Mouse (Mus musculus) midbrain, postnatal 0 days (tissue): ENCODE results near the gene Cryga. TPM values are rescaled to one million over a fixed set of nuclear protein-coding genes. Genes with fewer than 3 reads are reported as not detected.

ENCODE experiments used
- ATAC-seq: fragments of 200-750 bp; cut with Nextera tagmentation; 2 replicates; pipeline ENCODE4 v1.8.0; 2017; ENCODE audit warnings: moderate number of reproducible peaks, mild to moderate bottlenecking, moderate TSS enrichment, moderate library complexity; ENCODE audit not compliant: low FRiP score
- DNase-seq: peaks from one replicate; pipeline ENCODE4 v3.0.0-alpha.2; 2015; ENCODE audit warnings: low spot score
- H3K27ac ChIP-seq: fragments of 300-500 bp; sonication (generic); 2 replicates; pipeline ENCODE4 v1.5.1; 2014; ENCODE audit warnings: low read depth, mild to moderate bottlenecking, low read length, mixed read lengths
- H3K27me3 ChIP-seq: fragments of 300-500 bp; sonication (generic); 2 replicates; pipeline ENCODE4 v1.6.1; 2014; ENCODE audit warnings: low read length, control low read depth, mixed read lengths; ENCODE audit not compliant: insufficient read depth
- H3K36me3 ChIP-seq: fragments of 300-500 bp; sonication (generic); 2 replicates; pipeline ENCODE4 v1.6.1; 2014; ENCODE audit warnings: low read length, control low read depth, mixed read lengths; ENCODE audit not compliant: insufficient read depth
- H3K4me1 ChIP-seq: fragments of 300-500 bp; sonication (generic); 2 replicates; pipeline ENCODE4 v1.6.1; 2014; ENCODE audit warnings: mild to moderate bottlenecking, control low read depth, antibody characterized with exemption, low read length, mixed read lengths; ENCODE audit not compliant: insufficient read depth
- H3K4me2 ChIP-seq: fragments of 300-500 bp; sonication (generic); 2 replicates; pipeline ENCODE4 v1.6.1; 2014; ENCODE audit warnings: low read depth, mild to moderate bottlenecking, low read length, mixed read lengths; ENCODE audit not compliant: poor library complexity, severe bottlenecking
- H3K4me3 ChIP-seq: fragments of 300-500 bp; sonication (generic); 2 replicates; pipeline ENCODE4 v1.5.1; 2014; ENCODE audit warnings: low read depth, mild to moderate bottlenecking, low read length, moderate library complexity
- H3K9ac ChIP-seq: fragments of 300-500 bp; sonication (generic); replicated peaks from 2 replicates; pipeline ENCODE4 v1.6.1; 2014; ENCODE audit warnings: mild to moderate bottlenecking, low read length, moderate library complexity, mixed read lengths; ENCODE audit not compliant: poor library complexity, severe bottlenecking
- H3K9me3 ChIP-seq: fragments of 300-500 bp; sonication (generic); 2 replicates; pipeline ENCODE4 v1.6.1; 2016; ENCODE audit warnings: low read length, control low read depth
- CTCF ChIP-seq: IDR thresholded peaks from 2 replicates; pipeline ENCODE4 v1.5.1; 2016; ENCODE audit warnings: antibody characterized with exemption, mild to moderate bottlenecking
- WGBS: fragments of 180-500 bp; shearing (Covaris S2); extraction: QIAGEN DNeasy Blood & Tissue Kit; methylation state at CpG from one replicate; pipeline ENCODE4 v1.1.7; 2014; 5-methylcytosine and 5-hydroxymethylcytosine counted together
- polyA plus RNA-seq: library from polyadenylated mRNA; unstranded; fragments of >200 nt; fragmentation: Nextera tagmentation; extraction: Ambion mirVana; gene quantifications from 2 replicates; pipeline ENCODE4 v1.2.1, GENCODE M21; 2015
- total RNA-seq: library from RNA; depleted of rRNA; stranded (reverse); fragments of >200 nt; gene quantifications from 2 replicates; pipeline ENCODE4 v1.2.3, GENCODE M21; 2014; rRNA removed

Gene Cryga
- total RNA-seq: 0.90 and 2.8 TPM in 2 replicates
- polyA plus RNA-seq: 0.50 and 0.95 TPM in 2 replicates

DNA sequence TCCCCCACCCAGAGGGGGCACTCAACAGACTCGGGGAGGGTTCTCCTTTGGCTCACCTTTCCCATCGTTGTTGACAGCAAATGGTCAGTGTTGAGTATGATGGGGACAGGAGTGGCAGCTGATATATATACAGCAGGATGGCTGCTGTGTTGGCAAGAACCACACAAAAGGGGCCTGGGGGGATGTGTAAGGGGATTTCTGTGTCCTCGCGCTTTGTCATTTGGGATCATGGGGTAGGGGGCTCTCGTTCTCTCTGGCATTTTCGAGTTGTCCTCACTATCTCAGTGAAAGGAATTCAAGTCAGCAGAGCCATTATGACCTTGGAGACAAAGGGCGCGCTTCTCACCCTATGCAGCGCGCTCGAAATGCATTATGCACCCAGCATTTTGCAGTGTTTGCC lies at the start of gene Cryga:
Gene Cryga (minus strand): TSS at position 101 of the 400 bp plus-strand sequence.
- DNase-seq: no peak
- Histone ChIP-seq H3K27ac (no peak within 1 kb of the TSS), H3K9ac (no peak within 1 kb of the TSS), H3K4me3 (no peak within 1 kb of the TSS), H3K27me3 (no peaks in the 10 kb centered on the region), H3K4me2 (no peak within 1 kb of the TSS), H3K36me3 (no peaks in the 10 kb centered on the region), H3K9me3 (no peaks in the 10 kb centered on the region), H3K4me1 (no peaks in the 10 kb centered on the region)
- 87% methylated on average over 11 of the region's 11 CpGs for WGBS
- ATAC-seq: no peak
- no peak for TF ChIP-seq CTCF

DNA sequence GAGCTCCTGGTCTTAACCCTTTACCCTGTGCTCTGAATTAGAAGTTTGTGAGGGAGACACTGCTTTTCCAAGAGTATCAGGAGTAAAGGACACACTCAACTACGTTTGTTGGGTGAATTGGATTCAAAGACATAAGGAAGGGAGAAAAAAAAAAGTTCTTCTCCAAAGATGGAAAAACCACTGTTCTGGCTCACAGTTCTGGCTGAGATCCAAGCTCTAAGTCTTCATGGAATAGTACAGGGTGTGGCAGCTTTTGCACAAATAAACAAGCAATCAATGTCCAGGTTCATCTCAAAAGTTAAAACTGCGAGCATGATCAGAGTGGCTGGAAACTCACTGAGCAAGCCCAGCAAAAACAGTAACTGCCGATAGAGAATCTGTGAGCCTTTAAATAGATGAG lies 44.8 kb upstream of the Cryga start:
- Histone ChIP-seq H3K4me2 (no peak overlapping the region), H3K27ac (no peak overlapping the region), H3K9ac (no peak overlapping the region), H3K4me3 (no peak overlapping the region), H3K9me3 (no peaks in the 10 kb centered on the region), H3K27me3 (no peaks in the 10 kb centered on the region), H3K4me1 (no peaks in the 10 kb centered on the region), H3K36me3 (no peaks in the 10 kb centered on the region)
- TF ChIP-seq CTCF: no peak
- DNase-seq (no peak), ATAC-seq (no peak)
- WGBS: 78% methylated on average over 3 of the region's 3 CpGs

DNA sequence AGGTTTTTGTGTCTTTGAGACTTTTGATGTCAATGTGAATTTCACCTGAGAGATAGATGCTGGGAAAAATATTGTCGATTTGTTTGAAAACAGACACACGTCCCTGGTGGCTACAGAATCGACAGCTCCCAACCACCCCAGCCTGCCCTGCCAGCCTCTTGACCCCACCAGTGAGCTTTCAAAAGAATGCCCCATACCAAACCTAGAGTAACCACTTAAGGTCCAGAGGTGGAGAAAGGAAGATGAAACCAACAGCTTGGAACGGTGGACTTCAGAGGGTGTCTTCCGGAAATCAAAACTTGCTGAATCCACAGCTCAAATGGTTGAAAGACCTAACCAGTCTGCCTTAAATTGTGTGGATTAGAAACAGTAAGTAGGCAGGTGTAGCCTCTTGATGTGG lies 44.2 kb upstream of the Cryga start:
- Histone ChIP-seq H3K4me3 (no peak overlapping the region), H3K9me3 (no peaks in the 10 kb centered on the region), H3K4me1 (no peaks in the 10 kb centered on the region), H3K9ac (no peak overlapping the region), H3K4me2 (no peak overlapping the region), H3K36me3 (no peaks in the 10 kb centered on the region), H3K27me3 (no peaks in the 10 kb centered on the region), H3K27ac (no peak overlapping the region)
- no peak for DNase-seq
- ATAC-seq: no peak
- WGBS: 96% methylated on average over 5 of the region's 5 CpGs
- TF ChIP-seq CTCF: no peak

DNA sequence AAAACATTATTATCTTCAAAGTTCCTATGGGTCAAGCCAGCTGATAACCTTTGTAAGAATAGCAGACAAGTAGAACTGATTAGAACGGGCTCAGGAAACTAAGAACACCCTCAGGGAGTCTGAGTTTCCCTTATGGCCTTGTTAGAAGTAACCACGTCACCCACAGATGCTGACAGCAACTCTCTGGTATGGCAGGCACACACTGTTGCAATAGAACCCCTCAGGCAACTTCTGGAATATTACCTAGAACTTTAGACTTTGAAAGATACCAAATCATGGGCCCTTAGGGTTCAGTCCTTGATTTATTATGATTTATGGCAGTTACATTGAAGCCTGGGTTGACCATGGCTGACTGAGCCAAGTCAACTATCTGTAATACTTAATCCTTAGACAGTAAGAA lies 43.4 kb upstream of the Cryga start:
- ATAC-seq: no peak
- TF ChIP-seq CTCF: no peak
- Histone ChIP-seq H3K9me3 (no peaks in the 10 kb centered on the region), H3K9ac (no peak overlapping the region), H3K36me3 (no peaks in the 10 kb centered on the region), H3K4me3 (no peak overlapping the region), H3K27ac (no peak overlapping the region), H3K4me1 (no peaks in the 10 kb centered on the region), H3K4me2 (no peak overlapping the region), H3K27me3 (no peaks in the 10 kb centered on the region)
- DNase-seq: no peak
- 59% methylated on average over 2 of the region's 2 CpGs for WGBS

DNA sequence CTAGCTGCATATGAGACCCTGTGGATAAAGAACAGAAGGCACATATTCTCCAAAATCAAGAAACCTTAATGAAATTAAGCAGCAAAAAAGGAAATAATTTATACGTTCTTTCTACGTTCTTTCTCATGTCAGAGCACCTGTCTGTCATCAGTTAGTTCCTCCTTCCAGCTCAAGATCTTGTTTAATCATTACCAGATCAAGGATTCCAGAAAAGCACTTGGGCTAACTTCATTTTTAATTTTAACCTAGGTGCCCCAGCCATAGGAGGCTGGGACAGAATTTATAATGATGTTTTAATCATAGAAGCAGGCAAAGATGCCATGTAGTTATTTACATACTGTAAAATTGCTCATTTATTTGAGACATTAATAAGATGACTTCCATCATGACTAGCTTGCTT lies 41.6 kb upstream of the Cryga start:
- Histone ChIP-seq H3K4me3 (no peak overlapping the region), H3K9me3 (no peaks in the 10 kb centered on the region), H3K9ac (no peak overlapping the region), H3K36me3 (no peaks in the 10 kb centered on the region), H3K4me2 (no peak overlapping the region), H3K4me1 (no peaks in the 10 kb centered on the region), H3K27ac (no peak overlapping the region), H3K27me3 (no peaks in the 10 kb centered on the region)
- TF ChIP-seq CTCF: no peak
- ATAC-seq (no peak), DNase-seq (no peak)
- WGBS: 91% methylated on average over 2 of the region's 2 CpGs

DNA sequence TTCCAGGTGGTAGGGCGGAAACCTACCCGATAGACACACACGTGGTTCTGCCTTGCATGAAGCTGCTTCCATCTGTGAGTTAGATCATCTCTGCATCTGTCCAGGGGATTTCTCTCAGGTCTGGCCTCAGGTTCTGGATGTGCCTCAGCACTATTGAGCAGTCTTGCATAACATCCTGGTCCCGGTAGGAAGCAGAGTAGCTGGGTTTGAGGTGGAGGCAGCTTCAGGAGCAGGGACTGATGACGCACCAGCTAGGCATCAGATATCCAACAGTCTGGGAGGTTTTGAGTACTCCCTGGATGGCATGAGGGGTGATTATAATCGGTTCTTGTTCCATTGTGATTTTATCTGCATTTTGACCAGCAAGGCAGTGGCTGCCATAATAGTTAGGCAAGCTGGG lies 34.4 kb upstream of the Cryga start:
- no peak for ATAC-seq
- no peak overlapping the region for H3K27ac ChIP-seq
- no peak overlapping the region for H3K9ac ChIP-seq
- no peak overlapping the region for H3K4me3 ChIP-seq
- no peaks in the 10 kb centered on the region for H3K4me1 ChIP-seq
- TF ChIP-seq CTCF: no peak
- WGBS: 90% methylated on average over 6 of the region's 6 CpGs
- DNase-seq: no peak
- H3K27me3 ChIP-seq: no peaks in the 10 kb centered on the region
- H3K36me3 ChIP-seq: no peaks in the 10 kb centered on the region
- H3K9me3 ChIP-seq: no peaks in the 10 kb centered on the region
- H3K4me2 ChIP-seq: no peak overlapping the region
